Mouse (Mus musculus): Measurements from ENCODE around the gene Pou2f3. TPM values are rescaled to one million over a fixed set of nuclear protein-coding genes. Genes with fewer than 3 reads are reported as not detected.

Gene Pou2f3
- not detected for total RNA-seq (2021)
- 0.14 and 0.23 TPM in 2 replicates for polyA plus RNA-seq (2012; rRNA removed)
- long read RNA-seq: 0 reads

DNA sequence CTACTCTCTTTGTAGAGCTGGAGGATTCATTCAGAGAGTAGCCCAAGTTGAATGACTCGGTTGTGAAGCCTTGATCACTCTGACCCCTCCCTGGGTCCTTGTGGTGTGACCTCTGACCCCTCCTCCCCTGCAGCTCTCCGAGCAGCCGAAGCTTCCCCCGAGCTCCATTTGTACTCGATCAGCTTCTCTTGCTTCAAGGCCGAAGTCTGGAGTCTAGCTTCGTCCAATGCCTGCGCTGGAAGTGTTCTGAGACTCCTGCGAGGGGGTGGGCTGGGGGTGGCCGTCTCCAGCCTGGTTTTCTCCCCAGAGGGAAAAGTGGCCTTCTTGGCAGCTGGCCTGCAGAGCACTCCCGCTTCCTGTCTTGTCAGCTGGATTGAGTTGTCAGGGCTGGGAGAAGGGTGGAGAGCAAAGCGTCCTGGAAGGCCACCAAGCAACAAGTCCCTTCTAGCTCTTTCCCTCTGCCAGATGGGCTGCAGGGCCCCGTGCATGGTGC lies at the start of gene Pou2f3:
TSS of gene Pou2f3 (minus strand) at position 180 of the 493 bp plus-strand sequence.
- DNase-seq: peak; percentile 78 to 87
- peaks cover 8% of the 10 kb centered on the region; the same call in 1 of the 2 replicates for H3K27me3 ChIP-seq (ENCODE audit: control insufficient read depth, insufficient read depth, low read length)
- TF ChIP-seq EP300 (IDR thresholded peaks at IDR 0.05; ENCODE audit: insufficient read depth, low read depth, low read length) (no peak), POLR2A (IDR thresholded peaks at IDR 0.05; ENCODE audit: insufficient read depth, low read depth, low read length) (0 out of 2 replicates have a peak, but pooled peaks have one; percentile 1)
- H3K4me3 ChIP-seq: 0 out of 2 replicates have a peak within 1 kb of the TSS, but pooled peaks have one; percentile 16
- H3K4me1 ChIP-seq (ENCODE audit: control insufficient read depth, insufficient read depth, low read length): peaks cover 3% of the 10 kb centered on the region
- peak within 1 kb of the TSS; percentile 40 for H3K27ac ChIP-seq
- no peaks in the 10 kb centered on the region for H3K36me3 ChIP-seq (ENCODE audit: control insufficient read depth, insufficient read depth, low read length)
- H3K79me2 ChIP-seq (replicated peaks; ENCODE audit: control insufficient read depth, insufficient read depth, low read length): no peaks in the 10 kb centered on the region
- no peak within 1 kb of the TSS for H3K9ac ChIP-seq (ENCODE audit: low read depth, low read length)
- 15% methylated on average over 13 of the region's 13 CpGs for WGBS
- intact Hi-C loops (cut with DNase I): loop anchor here (2.0 to 5.0 kb wide), 2 partner anchors 209 to 423 kb away; no protein-coding TSS in a partner anchor

DNA sequence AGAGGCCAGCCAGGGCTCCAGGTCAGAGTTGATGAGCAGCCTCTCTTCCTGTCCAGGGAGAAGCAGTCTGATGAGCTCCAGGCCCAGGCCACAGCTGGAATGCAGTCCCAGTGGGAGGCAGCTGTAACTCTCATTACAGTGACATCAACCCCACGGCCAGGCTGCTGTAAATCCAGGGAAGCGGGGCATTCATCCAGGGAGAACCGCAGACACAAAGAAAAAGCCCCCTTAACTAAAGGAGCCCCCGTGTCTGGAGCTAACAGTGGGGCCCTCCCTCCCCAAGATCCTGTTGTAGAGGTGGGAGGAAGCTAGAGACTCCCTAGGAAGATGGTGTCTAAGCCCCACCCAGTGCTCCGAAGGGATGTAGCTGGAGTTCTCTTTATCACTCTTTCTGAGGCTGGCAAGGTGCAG lies 43.1 kb upstream of the Pou2f3 start:
- TF ChIP-seq EP300 (IDR thresholded peaks at IDR 0.05; ENCODE audit: insufficient read depth, low read depth, low read length) (0 out of 2 replicates have a peak, but pooled peaks have one; percentile 24), CTCF (IDR thresholded peaks at IDR 0.05) (no peak), POLR2A (IDR thresholded peaks at IDR 0.05; ENCODE audit: insufficient read depth, low read depth, low read length) (no peak)
- peak in 1 of 2 experiments; percentile 69 for DNase-seq
- no peak overlapping the region for H3K4me3 ChIP-seq
- H3K79me2 ChIP-seq (replicated peaks; ENCODE audit: control insufficient read depth, insufficient read depth, low read length): no peaks in the 10 kb centered on the region
- WGBS: 32% methylated on average over 5 of the region's 5 CpGs
- intact Hi-C loops (cut with DNase I): no loop called here
- no peaks in the 10 kb centered on the region for H3K36me3 ChIP-seq (ENCODE audit: control insufficient read depth, insufficient read depth, low read length)
- H3K9ac ChIP-seq (ENCODE audit: low read depth, low read length): no peak overlapping the region
- peak overlapping the region; percentile 43 for H3K27ac ChIP-seq
- H3K4me1 ChIP-seq (ENCODE audit: control insufficient read depth, insufficient read depth, low read length): peaks cover 2% of the 10 kb centered on the region; the same call in 1 of the 2 replicates
- H3K27me3 ChIP-seq (ENCODE audit: control insufficient read depth, insufficient read depth, low read length): no peaks in the 10 kb centered on the region

DNA sequence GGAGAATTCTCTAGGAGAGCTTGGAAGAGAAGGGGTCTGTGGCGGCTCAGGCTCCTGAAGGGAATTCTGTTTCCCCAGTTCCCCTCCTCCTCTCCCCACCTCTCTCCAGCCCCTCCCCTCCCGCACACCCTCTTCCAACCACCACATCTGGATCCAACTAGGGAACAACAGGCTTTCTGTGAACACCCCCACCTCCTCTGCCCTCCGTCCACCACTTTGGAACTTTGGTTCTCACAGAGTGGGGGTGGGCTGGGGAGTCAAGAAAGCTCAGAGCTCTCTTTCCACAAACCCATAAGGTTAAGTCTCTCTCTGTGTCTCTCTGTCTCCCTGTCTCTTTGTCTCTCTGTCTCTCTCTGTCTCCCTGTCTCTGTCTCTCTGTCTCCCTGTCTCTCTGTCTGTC lies 42.6 kb upstream of the Pou2f3 start:
- DNase-seq: no peak
- H3K9ac ChIP-seq (ENCODE audit: low read depth, low read length): no peak overlapping the region
- intact Hi-C loops (cut with DNase I): no loop called here
- no peaks in the 10 kb centered on the region for H3K36me3 ChIP-seq (ENCODE audit: control insufficient read depth, insufficient read depth, low read length)
- WGBS: 73% methylated on average over 3 of the region's 3 CpGs
- H3K4me3 ChIP-seq: no peak overlapping the region
- H3K27me3 ChIP-seq (ENCODE audit: control insufficient read depth, insufficient read depth, low read length): no peaks in the 10 kb centered on the region
- no peaks in the 10 kb centered on the region for H3K79me2 ChIP-seq (replicated peaks; ENCODE audit: control insufficient read depth, insufficient read depth, low read length)
- H3K4me1 ChIP-seq (ENCODE audit: control insufficient read depth, insufficient read depth, low read length): peaks cover 2% of the 10 kb centered on the region; the same call in 1 of the 2 replicates
- no peak overlapping the region for H3K27ac ChIP-seq
- TF ChIP-seq POLR2A (IDR thresholded peaks at IDR 0.05; ENCODE audit: insufficient read depth, low read depth, low read length): no peak
- TF ChIP-seq CTCF (IDR thresholded peaks at IDR 0.05): no peak
- TF ChIP-seq EP300 (IDR thresholded peaks at IDR 0.05; ENCODE audit: insufficient read depth, low read depth, low read length): no peak

DNA sequence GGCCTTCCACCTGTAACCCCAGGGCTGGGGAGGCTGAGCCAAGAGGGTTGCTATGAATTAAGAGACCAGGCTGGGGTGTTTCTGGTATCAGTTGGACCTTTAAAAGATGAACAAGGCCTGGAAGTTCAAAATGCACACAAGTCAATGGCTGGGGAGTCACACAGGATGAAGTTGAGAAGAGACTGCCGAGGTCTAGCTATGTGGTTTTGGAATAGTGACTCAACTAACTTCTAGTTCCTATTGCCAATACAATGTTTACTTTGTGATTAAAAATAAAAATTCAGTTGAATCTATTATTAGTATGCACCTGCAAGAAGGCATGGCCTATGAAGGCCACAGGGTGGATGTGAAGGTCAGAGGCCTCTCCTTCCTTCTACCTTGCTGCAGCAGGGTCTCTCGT lies 41.6 kb upstream of the Pou2f3 start:
- intact Hi-C loops (cut with DNase I): no loop called here
- Histone ChIP-seq H3K4me3 (no peak overlapping the region), H3K27me3 (ENCODE audit: control insufficient read depth, insufficient read depth, low read length) (no peaks in the 10 kb centered on the region)

DNA sequence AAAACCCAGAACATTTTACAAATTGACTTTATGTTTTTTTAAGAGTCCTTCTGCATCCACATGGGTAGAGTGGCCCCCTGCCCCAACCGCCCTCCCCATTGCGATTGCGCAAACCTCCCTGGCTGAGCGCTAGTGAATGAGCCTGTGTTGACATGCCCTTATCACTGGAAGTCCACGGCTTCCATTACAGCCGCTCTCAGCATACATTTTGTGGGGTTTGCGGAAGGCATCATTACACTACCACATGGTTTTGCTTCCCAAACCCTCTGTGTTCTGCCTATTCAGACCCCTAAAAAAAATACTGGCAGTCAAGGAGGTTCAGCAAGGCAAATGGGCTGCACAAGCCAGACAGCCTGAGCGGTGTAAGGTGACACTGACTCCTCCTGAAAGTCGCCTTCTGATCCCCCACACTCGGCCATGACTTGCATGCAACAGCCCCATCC lies 36.6 kb upstream of the Pou2f3 start:
- intact Hi-C loops (cut with DNase I): no loop called here
- TF ChIP-seq POLR2A (IDR thresholded peaks at IDR 0.05; ENCODE audit: insufficient read depth, low read depth, low read length) (no peak), CTCF (IDR thresholded peaks at IDR 0.05) (no peak), EP300 (IDR thresholded peaks at IDR 0.05; ENCODE audit: insufficient read depth, low read depth, low read length) (no peak)
- H3K9ac ChIP-seq (ENCODE audit: low read depth, low read length): no peak overlapping the region
- H3K36me3 ChIP-seq (ENCODE audit: control insufficient read depth, insufficient read depth, low read length): no peaks in the 10 kb centered on the region
- H3K4me3 ChIP-seq: no peak overlapping the region
- peak in 1 of 2 experiments; percentile 34 for DNase-seq
- no peaks in the 10 kb centered on the region for H3K4me1 ChIP-seq (ENCODE audit: control insufficient read depth, insufficient read depth, low read length)
- H3K79me2 ChIP-seq (replicated peaks; ENCODE audit: control insufficient read depth, insufficient read depth, low read length): no peaks in the 10 kb centered on the region
- H3K27ac ChIP-seq: no peak overlapping the region
- no peaks in the 10 kb centered on the region for H3K27me3 ChIP-seq (ENCODE audit: control insufficient read depth, insufficient read depth, low read length)
- WGBS: 27% methylated on average over 10 of the region's 10 CpGs

More for the DNA sequence above, 41.6 kb upstream of the Pou2f3 start:
- no peak for TF ChIP-seq EP300 (IDR thresholded peaks at IDR 0.05; ENCODE audit: insufficient read depth, low read depth, low read length)
- TF ChIP-seq CTCF (IDR thresholded peaks at IDR 0.05): no peak
- TF ChIP-seq POLR2A (IDR thresholded peaks at IDR 0.05; ENCODE audit: insufficient read depth, low read depth, low read length): no peak
- DNase-seq: no peak
- Histone ChIP-seq H3K4me1 (ENCODE audit: control insufficient read depth, insufficient read depth, low read length) (peaks cover 2% of the 10 kb centered on the region; the same call in 1 of the 2 replicates), H3K27ac (no peak overlapping the region), H3K36me3 (ENCODE audit: control insufficient read depth, insufficient read depth, low read length) (no peaks in the 10 kb centered on the region), H3K9ac (ENCODE audit: low read depth, low read length) (no peak overlapping the region), H3K79me2 (replicated peaks; ENCODE audit: control insufficient read depth, insufficient read depth, low read length) (no peaks in the 10 kb centered on the region)
- WGBS: 88% methylated on average over 2 of the region's 2 CpGs

DNA sequence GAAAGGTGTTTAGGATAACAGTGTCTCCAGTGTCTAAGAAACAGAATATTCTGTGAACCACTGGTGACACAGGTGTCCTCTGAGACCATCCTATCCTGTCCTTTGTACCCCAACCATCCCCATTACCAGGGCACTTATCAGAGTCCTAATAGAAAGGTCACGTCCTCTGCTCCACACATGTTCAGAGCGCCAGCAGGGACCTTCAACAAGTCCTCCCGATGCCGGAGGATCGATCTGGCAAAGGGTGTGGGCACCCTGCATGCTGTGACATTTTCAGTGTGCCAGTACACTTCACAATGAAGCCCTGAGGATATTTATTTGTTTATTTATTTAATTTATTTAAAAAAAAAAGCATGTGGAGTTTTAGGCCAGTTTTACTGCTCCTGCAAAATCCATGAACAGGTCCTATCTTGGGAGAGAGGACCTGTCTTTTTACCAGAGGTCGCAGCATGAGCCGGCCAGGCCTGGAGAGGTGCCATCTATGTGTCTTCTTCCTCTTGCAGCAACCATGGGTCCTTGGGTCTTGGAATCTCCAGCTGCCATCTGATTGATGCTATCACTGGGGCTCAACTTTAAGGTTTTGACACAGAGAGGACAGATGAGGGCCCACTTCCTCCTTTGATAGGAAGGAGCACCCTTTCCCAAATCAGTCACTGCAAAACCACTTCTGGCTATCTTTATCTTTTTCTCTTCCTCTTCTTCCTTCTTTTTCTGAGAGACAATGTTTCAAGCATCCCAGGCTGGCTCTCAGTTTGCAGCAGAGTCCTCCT lies 35.8 kb upstream of the Pou2f3 start:
- H3K36me3 ChIP-seq (ENCODE audit: control insufficient read depth, insufficient read depth, low read length): no peaks in the 10 kb centered on the region
- WGBS: 76% methylated on average over 7 of the region's 7 CpGs
- DNase-seq: no peak
- intact Hi-C loops (cut with DNase I): no loop called here
- no peak overlapping the region for H3K4me3 ChIP-seq
- no peaks in the 10 kb centered on the region for H3K27me3 ChIP-seq (ENCODE audit: control insufficient read depth, insufficient read depth, low read length)
- H3K79me2 ChIP-seq (replicated peaks; ENCODE audit: control insufficient read depth, insufficient read depth, low read length): no peaks in the 10 kb centered on the region
- H3K27ac ChIP-seq: no peak overlapping the region
- no peaks in the 10 kb centered on the region for H3K4me1 ChIP-seq (ENCODE audit: control insufficient read depth, insufficient read depth, low read length)
- TF ChIP-seq EP300 (IDR thresholded peaks at IDR 0.05; ENCODE audit: insufficient read depth, low read depth, low read length) (no peak), POLR2A (IDR thresholded peaks at IDR 0.05; ENCODE audit: insufficient read depth, low read depth, low read length) (no peak), CTCF (IDR thresholded peaks at IDR 0.05) (no peak)
- H3K9ac ChIP-seq (ENCODE audit: low read depth, low read length): no peak overlapping the region

Data from heart, adult 2 months (tissue).